ENCODE assay signal across 28 mouse cellular contexts in the genomic region with DNA sequence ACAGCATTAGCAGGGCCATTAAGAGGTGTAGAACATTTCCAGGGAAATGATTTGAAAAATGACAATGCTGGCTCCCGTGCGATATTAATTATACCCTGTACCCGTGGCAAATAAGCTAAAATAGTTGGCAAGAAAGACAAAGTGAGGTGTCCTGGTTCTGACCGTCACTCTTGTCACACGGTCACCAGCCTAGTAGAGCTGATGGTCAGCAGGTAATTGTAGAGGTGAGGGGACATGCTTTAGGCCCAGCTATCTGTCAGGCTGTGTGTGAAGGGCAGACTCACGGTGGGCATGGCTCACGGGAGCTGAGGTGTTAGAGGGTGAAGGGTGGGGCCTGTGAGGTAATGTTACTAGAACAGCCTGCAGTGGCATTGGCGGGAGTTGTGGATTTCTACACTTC.
DNase-seq lines count a peak whose midpoint lies in the region; ATAC-seq and TF ChIP-seq lines count a peak whose summit lies in the region.
"Had no signal": no experiment of that assay in that cellular context is flagged by ENCODE, and none has a peak within 500 bp of the region (broad histone marks: within the 10 kb centered on the region; RNA-seq: fewer than 3 reads in every experiment).

No protein-coding gene starts in this region.

- peak; percentile 32; the same call in 1 of the 2 replicates for ATAC-seq in intestine, embryonic 15.5 days
- no peak for ATAC-seq in intestine, postnatal 0 days
- peak; percentile 17; the same call in 1 of the 2 replicates for ATAC-seq in limb, embryonic 13.5 days (ENCODE audit: low FRiP score, low read depth)
- ATAC-seq in limb, embryonic 14.5 days (ENCODE audit: low FRiP score, low read depth) = no peak
- ATAC-seq in hindbrain, embryonic 11.5 days (ENCODE audit: low FRiP score) = no peak
- ATAC-seq: forebrain, embryonic 13.5 days; forebrain, embryonic 16.5 days; hindbrain, postnatal 0 days had no signal

- H3K4me2 ChIP-seq in intestine, embryonic 15.5 days (replicated peaks) = no peak overlapping the region
- no peak overlapping the region for H3K4me2 ChIP-seq in intestine, postnatal 0 days (replicated peaks; ENCODE audit: low read depth)
- H3K4me2 ChIP-seq in limb, embryonic 13.5 days (replicated peaks) = no peak overlapping the region
- H3K4me2 ChIP-seq in limb, embryonic 14.5 days (replicated peaks; ENCODE audit: low read depth, low read length, severe bottlenecking) = no peak overlapping the region
- no peak overlapping the region for H3K4me2 ChIP-seq in hindbrain, embryonic 11.5 days (replicated peaks; ENCODE audit: low read depth, low read length)
- H3K4me2 ChIP-seq: forebrain, embryonic 13.5 days; heart, embryonic 12.5 days; heart, embryonic 15.5 days; hindbrain, embryonic 14.5 days had no signal

- TF ChIP-seq POLR2A in limb, embryonic 14.5 days (IDR thresholded peaks at IDR 0.05; ENCODE audit: borderline replicate concordance, extremely low read depth, insufficient read depth, insufficient read length) = no peak

- H3K9me3 ChIP-seq in intestine, embryonic 15.5 days = no peaks in the 10 kb centered on the region
- no peaks in the 10 kb centered on the region for H3K9me3 ChIP-seq in intestine, postnatal 0 days (ENCODE audit: control insufficient read depth)
- H3K9me3 ChIP-seq in limb, embryonic 13.5 days = no peaks in the 10 kb centered on the region
- H3K9me3 ChIP-seq in limb, embryonic 10.5 days (replicated peaks) = no peaks in the 10 kb centered on the region
- H3K9me3 ChIP-seq in limb, embryonic 14.5 days (ENCODE audit: control insufficient read depth, low read length) = no peaks in the 10 kb centered on the region
- no peaks in the 10 kb centered on the region for H3K9me3 ChIP-seq in hindbrain, embryonic 11.5 days (ENCODE audit: control insufficient read depth, low read length)
- H3K9me3 ChIP-seq: forebrain, embryonic 10.5 days; forebrain, embryonic 13.5 days; G1E; heart, embryonic 12.5 days; heart, embryonic 15.5 days; hindbrain, embryonic 10.5 days had no signal

- no peaks in the 10 kb centered on the region for H3K27me3 ChIP-seq in intestine, embryonic 15.5 days (replicated peaks)
- H3K27me3 ChIP-seq in intestine, postnatal 0 days (replicated peaks; ENCODE audit: control insufficient read depth, insufficient read depth, low read length) = no peaks in the 10 kb centered on the region
- H3K27me3 ChIP-seq in limb, embryonic 13.5 days = peaks cover 34% of the 10 kb centered on the region
- H3K27me3 ChIP-seq in limb, embryonic 10.5 days (ENCODE audit: low read depth, poor library complexity, severe bottlenecking) = peaks cover 82% of the 10 kb centered on the region
- no peaks in the 10 kb centered on the region for H3K27me3 ChIP-seq in limb, embryonic 14.5 days (ENCODE audit: control insufficient read depth, insufficient read depth, low read length)
- H3K27me3 ChIP-seq in hindbrain, embryonic 11.5 days (ENCODE audit: control insufficient read depth, insufficient read depth, low read length) = peaks cover 5% of the 10 kb centered on the region; the same call in 1 of the 2 replicates
- H3K27me3 ChIP-seq: CH12.LX; heart, embryonic 12.5 days; heart, embryonic 15.5 days had no signal

- no peaks in the 10 kb centered on the region for H3K36me3 ChIP-seq in intestine, embryonic 15.5 days
- H3K36me3 ChIP-seq in intestine, postnatal 0 days (ENCODE audit: control insufficient read depth, insufficient read depth) = no peaks in the 10 kb centered on the region
- no peaks in the 10 kb centered on the region for H3K36me3 ChIP-seq in limb, embryonic 13.5 days
- H3K36me3 ChIP-seq in limb, embryonic 10.5 days = no peaks in the 10 kb centered on the region
- no peaks in the 10 kb centered on the region for H3K36me3 ChIP-seq in limb, embryonic 14.5 days (ENCODE audit: control insufficient read depth, insufficient read depth, low read length)
- no peaks in the 10 kb centered on the region for H3K36me3 ChIP-seq in hindbrain, embryonic 11.5 days (ENCODE audit: control insufficient read depth, insufficient read depth, low read length)
- H3K36me3 ChIP-seq: forebrain, embryonic 10.5 days; G1E; heart, embryonic 12.5 days; heart, embryonic 15.5 days; hindbrain, embryonic 10.5 days had no signal

- no peak overlapping the region for H3K27ac ChIP-seq in intestine, embryonic 15.5 days
- no peak overlapping the region for H3K27ac ChIP-seq in intestine, postnatal 0 days (ENCODE audit: low read depth, low read length)
- no peak overlapping the region for H3K27ac ChIP-seq in limb, embryonic 13.5 days
- H3K27ac ChIP-seq in limb, embryonic 10.5 days = no peak overlapping the region
- H3K27ac ChIP-seq in limb, embryonic 14.5 days (replicated peaks; ENCODE audit: low read depth, low read length) = no peak overlapping the region
- H3K27ac ChIP-seq in hindbrain, embryonic 11.5 days (ENCODE audit: low read depth, low read length) = no peak overlapping the region
- H3K27ac ChIP-seq: forebrain, embryonic 13.5 days; heart, embryonic 15.5 days; hindbrain, embryonic 10.5 days; hindbrain, embryonic 14.5 days; hindbrain, postnatal 0 days had no signal

- no peak overlapping the region for H3K4me3 ChIP-seq in intestine, embryonic 15.5 days (replicated peaks)
- no peak overlapping the region for H3K4me3 ChIP-seq in intestine, postnatal 0 days (ENCODE audit: low read depth, low read length)
- no peak overlapping the region for H3K4me3 ChIP-seq in limb, embryonic 13.5 days
- H3K4me3 ChIP-seq in limb, embryonic 10.5 days = no peak overlapping the region
- H3K4me3 ChIP-seq in limb, embryonic 14.5 days (replicated peaks; ENCODE audit: low read length) = no peak overlapping the region
- no peak overlapping the region for H3K4me3 ChIP-seq in hindbrain, embryonic 11.5 days (ENCODE audit: low read depth, low read length)
- H3K4me3 ChIP-seq: forebrain, embryonic 10.5 days; forebrain, embryonic 13.5 days; heart, embryonic 12.5 days; heart, embryonic 15.5 days; hindbrain, embryonic 10.5 days had no signal

- TF ChIP-seq CTCF in intestine, postnatal 0 days (IDR thresholded peaks at IDR 0.05; ENCODE audit: low read depth) = no peak

- H3K4me1 ChIP-seq in intestine, embryonic 15.5 days (replicated peaks) = peaks cover 18% of the 10 kb centered on the region
- peaks cover 4% of the 10 kb centered on the region; the same call in 1 of the 2 replicates for H3K4me1 ChIP-seq in intestine, postnatal 0 days (replicated peaks; ENCODE audit: control insufficient read depth, insufficient read depth, low read length)
- H3K4me1 ChIP-seq in limb, embryonic 13.5 days = peaks cover 59% of the 10 kb centered on the region
- peaks cover 41% of the 10 kb centered on the region for H3K4me1 ChIP-seq in limb, embryonic 10.5 days
- H3K4me1 ChIP-seq in limb, embryonic 14.5 days (ENCODE audit: control insufficient read depth, insufficient read depth, low read length) = peaks cover 39% of the 10 kb centered on the region
- H3K4me1 ChIP-seq in hindbrain, embryonic 11.5 days (replicated peaks; ENCODE audit: control insufficient read depth, insufficient read depth, low read length) = peaks cover 7% of the 10 kb centered on the region

- H3K9ac ChIP-seq in intestine, embryonic 15.5 days = no peak overlapping the region
- H3K9ac ChIP-seq in intestine, postnatal 0 days (ENCODE audit: low read depth, low read length) = no peak overlapping the region
- H3K9ac ChIP-seq in limb, embryonic 13.5 days = no peak overlapping the region
- H3K9ac ChIP-seq in limb, embryonic 14.5 days (ENCODE audit: low read depth, low read length, severe bottlenecking) = no peak overlapping the region
- no peak overlapping the region for H3K9ac ChIP-seq in hindbrain, embryonic 11.5 days (ENCODE audit: low read depth, low read length)
- H3K9ac ChIP-seq: forebrain, embryonic 13.5 days; heart, embryonic 12.5 days; heart, embryonic 15.5 days; hindbrain, embryonic 14.5 days had no signal

- DNase-seq in limb, embryonic 10.5 days (ENCODE audit: low spot score) = no peak
- peak; percentile 14 for DNase-seq in MN1 (ENCODE audit: low spot score)
- peak; percentile 13 for DNase-seq in limb, embryonic 14.5 days (ENCODE audit: low spot score)
- DNase-seq in hindbrain, embryonic 11.5 days (ENCODE audit: low spot score) = no peak
- DNase-seq: adrenal gland, adult 2 months; adrenal gland, postnatal 14 days; B cell, adult 2 months; cerebellum, adult 11-12 months; cerebellum, adult 8-10 months; cerebellum, postnatal 10 days; cerebellum, postnatal 36 days; gastrocnemius, postnatal 10 days; gastrocnemius, postnatal 36 days; heart, postnatal 10 days; heart, postnatal 36 days had no signal

- WGBS in intestine, embryonic 15.5 days = 65% methylated on average over 8 of the region's 8 CpGs
- WGBS in intestine, postnatal 0 days = 74% methylated on average over 8 of the region's 8 CpGs
- WGBS in limb, embryonic 13.5 days = 52% methylated on average over 8 of the region's 8 CpGs
- 62% methylated on average over 8 of the region's 8 CpGs for WGBS in limb, embryonic 10.5 days
- 50% methylated on average over 8 of the region's 8 CpGs for WGBS in limb, embryonic 14.5 days
- WGBS in hindbrain, embryonic 11.5 days = 74% methylated on average over 8 of the region's 8 CpGs

Comparison
In these comparisons a context has a peak if more than half of its experiments do, and no peak if none do; other contexts are left out.
1. ATAC-seq: peak in intestine, embryonic 15.5 days (single experiment) and limb, embryonic 13.5 days (single experiment); none in intestine, postnatal 0 days (single experiment), limb, embryonic 14.5 days (single experiment) and hindbrain, embryonic 11.5 days (single experiment).
2. DNase-seq: peak in MN1 (single experiment) and limb, embryonic 14.5 days (single experiment); none in limb, embryonic 10.5 days (single experiment) and hindbrain, embryonic 11.5 days (single experiment).